Mouse (Mus musculus): ENCODE data around the gene Tmem258. TPM values are rescaled to one million over a fixed set of nuclear protein-coding genes. Genes with fewer than 3 reads are reported as not detected.

Tmem258 gene
- polyA plus RNA-seq, 1 experiment from 2014 or later: 355 TPM

DNA sequence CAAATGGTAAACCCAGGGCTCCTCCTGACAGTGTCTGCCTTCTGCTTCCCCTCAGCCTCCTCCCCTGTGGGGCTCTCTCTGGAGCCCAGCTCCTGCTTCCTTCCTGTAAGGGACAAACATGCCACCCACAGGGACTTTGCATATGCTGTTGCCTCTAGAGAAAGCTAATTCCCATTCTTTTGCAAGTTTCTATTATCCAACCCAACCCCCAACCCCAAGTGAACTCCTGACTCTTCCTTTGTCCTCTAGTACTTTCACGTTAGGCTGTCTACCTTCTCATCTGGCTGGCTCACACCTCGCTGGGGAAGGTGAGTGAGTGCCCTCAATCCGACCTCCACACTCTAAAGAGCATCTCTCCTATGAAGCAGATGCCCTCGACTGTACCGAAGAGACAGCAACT, 28.1 kb downstream of the Tmem258 start:
- no peak overlapping the region for H3K27ac ChIP-seq
- no peak overlapping the region for H3K9ac ChIP-seq
- WGBS: 12% methylated on average over 5 of the region's 5 CpGs
- H3K27me3 ChIP-seq: peaks cover 27% of the 10 kb centered on the region
- H3K4me1 ChIP-seq: peaks cover 17% of the 10 kb centered on the region
- no peak overlapping the region for H3K4me2 ChIP-seq
- no peak for ATAC-seq (ENCODE audit: low FRiP score)
- no peaks in the 10 kb centered on the region for H3K9me3 ChIP-seq
- no peaks in the 10 kb centered on the region for H3K36me3 ChIP-seq (replicated peaks)
- no peak overlapping the region for H3K4me3 ChIP-seq (replicated peaks)

DNA sequence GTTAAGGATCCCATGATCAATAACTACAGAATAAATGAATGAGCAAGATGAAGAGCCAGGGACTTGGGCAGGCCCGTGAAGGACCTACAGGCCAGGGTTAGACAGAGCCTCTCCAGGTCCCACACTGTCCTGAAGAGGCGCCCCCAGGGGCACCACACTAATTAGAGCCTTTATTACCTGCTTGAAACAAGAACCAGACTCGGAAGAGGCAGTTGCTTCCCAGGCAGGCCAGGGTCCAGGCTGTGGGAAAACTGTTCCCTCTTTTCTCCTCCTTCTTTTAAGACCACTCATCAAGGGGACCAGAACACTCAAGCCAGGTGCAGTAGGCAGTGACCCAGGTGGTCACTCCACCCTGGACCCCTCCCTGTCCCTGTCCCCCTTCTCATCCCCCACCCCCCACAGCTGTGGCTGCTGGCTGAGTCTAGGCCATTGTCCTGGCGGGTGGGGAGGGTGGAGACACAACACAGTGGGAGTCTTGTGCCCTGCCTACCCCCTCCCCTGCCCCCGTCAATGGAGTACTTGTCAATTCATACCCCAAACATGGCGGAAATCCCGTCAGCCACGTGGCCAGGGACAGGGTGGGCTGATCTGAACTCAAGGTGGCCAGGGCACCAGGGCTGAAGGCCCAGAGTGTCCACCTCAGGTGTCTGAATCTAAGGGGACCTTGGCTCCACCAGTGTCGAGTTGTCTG, 28.7 kb downstream of the Tmem258 start:
- no peak overlapping the region for H3K4me2 ChIP-seq
- H3K36me3 ChIP-seq (replicated peaks): no peaks in the 10 kb centered on the region
- peaks cover 27% of the 10 kb centered on the region for H3K27me3 ChIP-seq
- ATAC-seq (ENCODE audit: low FRiP score): no peak
- H3K9me3 ChIP-seq: no peaks in the 10 kb centered on the region
- 35% methylated on average over 9 of the region's 9 CpGs for WGBS
- peaks cover 17% of the 10 kb centered on the region for H3K4me1 ChIP-seq
- no peak overlapping the region for H3K9ac ChIP-seq
- no peak overlapping the region for H3K27ac ChIP-seq
- H3K4me3 ChIP-seq (replicated peaks): no peak overlapping the region

DNA sequence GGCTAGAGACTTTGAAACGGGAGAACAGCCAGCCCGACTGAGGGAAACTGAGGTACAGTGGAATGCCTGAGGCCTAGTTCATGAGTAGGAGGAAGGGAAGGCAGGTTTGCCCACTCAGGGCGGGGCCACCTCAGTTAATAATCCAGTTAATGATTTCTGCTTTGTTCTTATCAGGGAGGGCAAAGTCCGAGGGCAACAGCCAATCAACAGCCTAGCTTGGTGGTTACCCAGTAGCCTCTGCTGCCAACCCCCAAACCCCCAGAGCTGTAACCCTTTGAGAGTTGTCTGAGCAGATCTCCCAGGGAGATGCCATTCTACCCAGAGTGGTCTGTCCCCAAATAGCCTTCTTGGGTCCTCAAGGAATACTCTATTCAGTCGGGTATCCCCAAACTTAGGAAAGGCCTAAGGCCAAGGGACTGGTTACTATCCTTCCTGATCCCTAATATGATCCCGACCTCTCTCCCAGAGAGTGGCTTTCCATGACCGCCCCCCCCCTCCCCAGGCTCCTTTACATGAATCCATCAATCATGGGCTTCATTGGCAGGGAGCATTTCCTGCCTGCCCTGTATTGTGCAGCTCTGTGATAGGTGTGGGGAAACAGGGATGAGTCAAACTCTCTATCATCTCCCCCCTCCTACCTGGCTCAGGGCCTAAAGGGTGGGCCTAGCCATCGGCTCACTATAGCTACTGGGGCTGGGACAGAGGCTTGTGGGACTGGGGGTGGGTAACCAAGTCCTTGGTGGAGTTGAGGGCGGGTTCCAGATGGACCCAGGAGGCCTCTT, 32.2 kb downstream of the Tmem258 start:
- no peak overlapping the region for H3K4me3 ChIP-seq (replicated peaks)
- H3K4me2 ChIP-seq: no peak overlapping the region
- no peak overlapping the region for H3K27ac ChIP-seq
- no peak overlapping the region for H3K9ac ChIP-seq
- H3K36me3 ChIP-seq (replicated peaks): no peaks in the 10 kb centered on the region
- H3K4me1 ChIP-seq: peaks cover 26% of the 10 kb centered on the region
- no peaks in the 10 kb centered on the region for H3K9me3 ChIP-seq
- no peak for ATAC-seq (ENCODE audit: low FRiP score)
- H3K27me3 ChIP-seq: peaks cover 43% of the 10 kb centered on the region
- 85% methylated on average over 9 of the region's 9 CpGs for WGBS

DNA sequence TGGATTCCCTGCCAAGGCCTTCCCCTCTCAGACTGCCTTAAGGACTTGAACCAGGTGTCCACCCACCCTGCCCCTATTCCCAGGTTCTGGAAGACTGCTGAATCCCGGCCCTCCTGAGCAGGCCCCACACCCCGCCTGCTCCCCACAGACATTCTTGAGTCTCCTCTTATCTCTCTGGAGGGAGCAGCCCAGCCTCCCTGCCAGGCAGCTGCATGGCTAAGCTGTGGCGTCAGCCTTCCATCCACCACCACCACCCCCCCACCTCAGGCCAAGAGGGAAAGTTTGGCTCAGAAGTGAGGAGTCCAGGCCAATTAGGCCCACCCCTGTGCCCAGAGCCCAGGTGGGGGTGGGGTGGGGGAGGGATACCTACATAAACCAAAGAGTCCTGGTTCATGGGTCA, 34.7 kb downstream of the Tmem258 start:
- peaks cover 32% of the 10 kb centered on the region for H3K27me3 ChIP-seq
- ATAC-seq (ENCODE audit: low FRiP score): no peak
- WGBS: 67% methylated on average over 3 of the region's 3 CpGs
- peaks cover 20% of the 10 kb centered on the region for H3K4me1 ChIP-seq
- no peaks in the 10 kb centered on the region for H3K9me3 ChIP-seq
- H3K4me3 ChIP-seq (replicated peaks): no peak overlapping the region
- no peak overlapping the region for H3K9ac ChIP-seq
- H3K36me3 ChIP-seq (replicated peaks): no peaks in the 10 kb centered on the region
- no peak overlapping the region for H3K4me2 ChIP-seq
- no peak overlapping the region for H3K27ac ChIP-seq

DNA sequence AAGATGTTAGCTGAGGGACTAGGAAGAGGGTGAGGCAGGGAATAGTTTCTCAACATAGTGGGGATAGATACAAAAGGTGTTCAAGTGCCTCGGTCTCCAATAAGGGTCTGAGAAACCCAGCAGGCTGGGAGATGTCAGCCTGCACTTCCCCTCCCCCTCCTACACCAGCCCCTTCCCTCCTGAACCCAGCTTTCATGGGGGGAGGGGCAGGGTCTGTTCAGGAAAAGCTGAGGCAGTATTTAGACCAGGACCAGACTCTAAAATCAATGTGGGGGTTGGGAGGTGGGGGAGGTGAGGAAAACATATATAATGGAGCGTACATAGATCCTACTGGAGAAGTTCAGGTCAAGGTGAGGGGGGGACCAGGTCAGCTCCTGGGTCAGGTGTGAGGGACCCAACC, 35.6 kb downstream of the Tmem258 start:
- Histone ChIP-seq H3K4me1 (peaks cover 21% of the 10 kb centered on the region), H3K9me3 (no peaks in the 10 kb centered on the region), H3K4me3 (replicated peaks) (no peak overlapping the region), H3K4me2 (no peak overlapping the region), H3K27ac (no peak overlapping the region), H3K9ac (no peak overlapping the region), H3K36me3 (replicated peaks) (no peaks in the 10 kb centered on the region), H3K27me3 (peaks cover 32% of the 10 kb centered on the region)
- WGBS: 56% methylated on average over 2 of the region's 2 CpGs
- no peak for ATAC-seq (ENCODE audit: low FRiP score)

DNA sequence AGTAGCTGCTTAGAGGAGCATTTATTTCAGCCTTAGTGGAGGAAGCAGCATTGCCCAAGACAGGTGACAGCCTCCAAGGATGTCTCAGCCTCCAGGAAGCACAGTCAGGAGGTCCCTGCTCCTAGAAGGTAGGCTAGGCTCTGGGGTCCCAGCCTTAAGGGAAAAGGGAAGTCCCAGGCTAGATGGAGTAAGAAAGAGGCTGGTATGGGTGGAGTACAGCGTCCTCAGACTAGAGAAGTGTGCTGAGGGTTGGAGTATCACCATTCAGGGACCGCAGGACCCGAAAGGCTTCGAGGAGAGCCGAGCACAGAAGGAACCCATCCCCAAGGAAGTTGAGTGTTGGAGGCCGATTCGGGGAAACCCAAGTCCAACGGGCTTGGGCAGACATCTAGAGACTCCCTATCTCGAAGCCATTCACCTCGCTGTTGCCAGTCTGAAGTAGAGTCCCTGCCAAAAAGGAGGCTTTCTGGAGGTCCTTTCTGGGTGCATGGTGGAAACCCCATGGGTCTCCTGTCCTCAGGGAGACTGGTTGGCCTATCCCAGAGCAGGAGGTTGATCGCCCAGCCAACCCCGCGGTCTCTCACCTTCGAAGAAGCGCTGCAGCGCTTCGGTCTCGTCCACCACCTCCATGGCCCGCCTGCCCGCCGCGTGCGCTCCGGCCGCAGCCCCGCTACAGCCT, 36.3 kb downstream of the Tmem258 start:
- 2% methylated on average over 26 of the region's 26 CpGs for WGBS
- Histone ChIP-seq H3K4me3 (replicated peaks) (peak overlapping the region; percentile 51), H3K4me1 (peaks cover 21% of the 10 kb centered on the region), H3K9ac (peak overlapping the region; percentile 66), H3K27ac (no peak overlapping the region), H3K27me3 (peaks cover 32% of the 10 kb centered on the region), H3K36me3 (replicated peaks) (no peaks in the 10 kb centered on the region), H3K4me2 (peak overlapping the region; percentile 79), H3K9me3 (no peaks in the 10 kb centered on the region)
- ATAC-seq (ENCODE audit: low FRiP score): peak; percentile 15

DNA sequence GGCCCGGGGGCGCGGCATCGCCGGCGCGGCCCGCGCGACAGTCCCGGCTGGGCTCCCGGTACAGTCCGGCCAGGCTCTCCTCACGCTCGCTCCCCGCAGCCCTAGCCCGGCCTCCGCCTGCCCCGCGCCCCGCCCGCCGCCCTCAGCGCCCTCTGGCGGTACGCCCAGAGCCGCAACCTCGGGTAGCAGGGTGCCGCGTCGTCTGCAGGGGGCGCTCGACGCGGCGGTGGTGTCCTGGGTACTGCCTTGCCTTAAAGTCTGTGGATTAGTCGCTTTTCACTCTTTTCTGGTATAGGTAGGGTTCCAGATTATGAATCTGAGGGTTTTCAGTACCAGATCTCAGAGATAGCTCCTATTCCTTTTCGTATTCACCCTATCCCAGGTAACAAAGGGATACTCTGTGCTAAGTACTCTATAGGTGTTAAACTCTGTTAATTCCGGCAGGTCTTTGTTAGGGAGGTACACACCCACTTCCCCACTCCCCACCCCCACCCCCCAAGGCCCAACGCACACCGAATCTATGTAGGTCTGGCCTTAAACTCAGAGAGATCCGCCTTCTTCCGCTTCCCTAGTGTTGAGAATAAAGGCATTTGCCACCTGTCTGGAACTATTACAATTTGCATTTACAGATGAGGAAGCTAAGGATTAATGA, 37.0 kb downstream of the Tmem258 start, which contains the start of gene Myrf:
Gene Myrf, minus strand, starts transcription at position 95 of the 652 bp plus-strand sequence.
- H3K4me1 ChIP-seq: peaks cover 21% of the 10 kb centered on the region
- peaks cover 32% of the 10 kb centered on the region for H3K27me3 ChIP-seq
- peak within 1 kb of the TSS; percentile 66 for H3K9ac ChIP-seq
- H3K27ac ChIP-seq: no peak within 1 kb of the TSS
- H3K4me2 ChIP-seq: peak within 1 kb of the TSS; percentile 79
- H3K9me3 ChIP-seq: no peaks in the 10 kb centered on the region
- 7% methylated on average over 43 of the region's 43 CpGs for WGBS
- peak; percentile 86 for ATAC-seq (ENCODE audit: low FRiP score)
- H3K36me3 ChIP-seq (replicated peaks): no peaks in the 10 kb centered on the region
- H3K4me3 ChIP-seq (replicated peaks): peak within 1 kb of the TSS; percentile 51

DNA sequence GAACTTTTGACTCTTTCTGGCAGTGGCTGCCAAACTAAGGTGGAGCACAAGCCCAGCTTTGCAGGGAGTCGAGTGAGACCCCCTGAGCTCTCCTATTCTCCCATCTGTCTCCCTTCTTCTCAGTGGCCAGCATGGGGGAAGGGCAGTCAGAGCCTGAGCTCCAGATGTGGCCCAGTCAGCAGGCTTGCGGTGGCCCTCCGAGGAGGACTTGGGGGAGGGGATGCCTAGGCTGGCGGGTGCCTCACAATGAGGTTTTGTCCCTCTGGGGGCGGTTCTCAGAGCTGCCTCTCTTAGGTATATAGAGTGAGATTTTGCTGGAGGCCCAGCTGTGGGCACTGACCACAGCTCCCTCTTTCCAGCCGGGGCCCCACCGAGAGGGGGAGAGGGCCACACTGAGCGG, 39.1 kb downstream of the Tmem258 start:
- no peak overlapping the region for H3K27ac ChIP-seq
- no peak for ATAC-seq (ENCODE audit: low FRiP score)
- H3K4me3 ChIP-seq (replicated peaks): no peak overlapping the region
- no peaks in the 10 kb centered on the region for H3K9me3 ChIP-seq
- peaks cover 32% of the 10 kb centered on the region for H3K27me3 ChIP-seq
- WGBS: 0% methylated on average over 8 of the region's 8 CpGs
- H3K4me2 ChIP-seq: no peak overlapping the region
- no peaks in the 10 kb centered on the region for H3K36me3 ChIP-seq (replicated peaks)
- H3K9ac ChIP-seq: no peak overlapping the region
- H3K4me1 ChIP-seq: peaks cover 21% of the 10 kb centered on the region

DNA sequence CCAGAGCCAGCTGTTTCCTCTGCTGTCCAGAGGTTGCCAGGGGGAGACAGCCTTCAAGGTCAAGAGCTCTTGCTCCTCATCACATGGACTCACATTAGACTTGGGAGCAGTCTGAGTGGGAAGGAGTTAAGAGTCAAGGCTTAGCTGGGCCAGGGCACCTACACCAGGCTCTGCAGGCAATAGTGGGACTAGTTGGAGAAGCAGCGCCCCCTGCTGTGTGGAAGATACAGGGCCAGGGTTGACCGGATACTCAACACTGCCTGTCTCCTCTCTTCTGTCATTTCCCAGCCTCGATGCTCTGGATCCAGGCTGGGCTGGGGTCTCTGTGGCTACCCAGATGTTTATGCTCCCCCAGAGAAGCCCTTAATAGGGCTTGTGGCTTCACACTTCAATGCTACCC, 40.4 kb downstream of the Tmem258 start:
- H3K4me1 ChIP-seq: peaks cover 21% of the 10 kb centered on the region
- H3K27me3 ChIP-seq: peaks cover 25% of the 10 kb centered on the region
- H3K9me3 ChIP-seq: no peaks in the 10 kb centered on the region
- no peak overlapping the region for H3K27ac ChIP-seq
- H3K9ac ChIP-seq: no peak overlapping the region
- WGBS: 22% methylated on average over 3 of the region's 3 CpGs
- no peaks in the 10 kb centered on the region for H3K36me3 ChIP-seq (replicated peaks)
- no peak overlapping the region for H3K4me3 ChIP-seq (replicated peaks)
- no peak overlapping the region for H3K4me2 ChIP-seq
- no peak for ATAC-seq (ENCODE audit: low FRiP score)

DNA sequence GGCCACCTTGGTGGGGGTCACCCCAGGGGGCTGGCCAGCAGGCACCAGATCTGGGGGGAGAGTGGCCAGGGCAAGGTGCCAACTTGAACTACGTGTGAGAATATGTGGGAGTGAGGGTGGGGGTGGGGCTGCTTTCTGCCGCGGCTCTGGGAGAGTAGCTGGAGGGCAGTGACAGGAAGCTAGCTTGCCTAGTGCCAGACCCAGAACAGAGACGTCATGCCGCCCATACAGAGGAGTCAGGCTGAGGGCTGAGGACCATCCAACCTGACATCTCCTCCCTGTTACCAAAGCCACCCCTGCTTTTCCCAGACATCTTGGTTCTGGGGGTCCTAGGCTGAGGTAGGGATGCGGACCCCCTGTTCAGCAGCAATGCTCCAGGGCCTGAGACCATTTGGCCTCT, 43.4 kb downstream of the Tmem258 start:
- 40% methylated on average over 6 of the region's 6 CpGs for WGBS
- H3K9me3 ChIP-seq: no peaks in the 10 kb centered on the region
- H3K4me1 ChIP-seq: peaks cover 10% of the 10 kb centered on the region
- ATAC-seq (ENCODE audit: low FRiP score): no peak
- no peaks in the 10 kb centered on the region for H3K36me3 ChIP-seq (replicated peaks)
- no peak overlapping the region for H3K27ac ChIP-seq
- no peaks in the 10 kb centered on the region; the same call in 1 of the 2 replicates for H3K27me3 ChIP-seq
- no peak overlapping the region for H3K4me2 ChIP-seq
- no peak overlapping the region for H3K4me3 ChIP-seq (replicated peaks)
- no peak overlapping the region for H3K9ac ChIP-seq

DNA sequence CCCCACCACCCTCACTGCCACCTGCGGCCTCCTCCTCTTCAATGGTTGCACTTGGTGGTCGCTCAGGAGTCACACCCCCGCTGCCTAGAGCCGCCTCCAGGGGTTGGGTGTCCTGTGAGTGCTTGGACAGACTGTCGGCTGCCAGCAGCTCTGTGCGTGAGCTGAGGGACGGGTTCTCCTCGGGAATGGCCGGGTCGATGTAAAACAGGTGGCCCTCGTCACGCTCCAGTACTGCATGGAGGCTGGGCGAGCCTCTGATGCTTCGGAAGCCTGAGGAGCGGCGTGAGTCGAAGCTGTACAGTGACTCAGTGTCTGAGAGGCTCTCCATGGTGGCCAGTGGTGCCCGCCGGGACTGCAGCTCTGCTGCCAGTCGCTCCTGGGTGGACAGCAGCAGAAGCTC, 44.3 kb downstream of the Tmem258 start:
- Histone ChIP-seq H3K36me3 (replicated peaks) (no peaks in the 10 kb centered on the region), H3K4me3 (replicated peaks) (no peak overlapping the region), H3K27ac (no peak overlapping the region), H3K9me3 (no peaks in the 10 kb centered on the region), H3K4me1 (peaks cover 5% of the 10 kb centered on the region), H3K4me2 (no peak overlapping the region), H3K9ac (no peak overlapping the region), H3K27me3 (no peaks in the 10 kb centered on the region; the same call in 1 of the 2 replicates)
- no peak for ATAC-seq (ENCODE audit: low FRiP score)
- 59% methylated on average over 20 of the region's 20 CpGs for WGBS
